Mouse (Mus musculus) MEL (cell line): ENCODE measurements around the gene Uhrf1bp1l.

Source experiments
- CTCF ChIP-seq, 3 experiments: IDR thresholded peaks in 2 of 3; conservative IDR thresholded peaks in 1 of 3; 2 replicates each; pipeline ENCODE4 v1.5.1; 2011 to 2012; ENCODE audit warnings: low read length in 3 of 3, low read depth in 2 of 3, mild to moderate bottlenecking in 2 of 3, improper control_type of control experiment in 1 of 3, inconsistent platforms in 1 of 3, mixed read lengths in 1 of 3, moderate library complexity in 1 of 3; ENCODE audit not compliant: control insufficient read depth in 1 of 3, insufficient read depth in 1 of 3, poor library complexity in 1 of 3, severe bottlenecking in 1 of 3
- GATA1 ChIP-seq: IDR thresholded peaks from 2 replicates; pipeline ENCODE4 v1.6.1; 2011; ENCODE audit warnings: low read depth, low read length, improper control_type of control experiment
- NELFE ChIP-seq: IDR thresholded peaks from 2 replicates; pipeline ENCODE4 v1.6.1; 2011; ENCODE audit warnings: low read depth, low read length, improper control_type of control experiment
- RCOR1 ChIP-seq: IDR thresholded peaks from 2 replicates; pipeline ENCODE4 v1.6.1; 2012; ENCODE audit warnings: low read depth, mild to moderate bottlenecking, inconsistent platforms, low read length, improper control_type of control experiment
- TAL1 ChIP-seq: IDR thresholded peaks from 2 replicates; pipeline ENCODE4 v1.6.1; 2012; ENCODE audit warnings: mild to moderate bottlenecking, inconsistent platforms, low read length, moderate library complexity, mixed read lengths
- TCF12 ChIP-seq: IDR thresholded peaks from 2 replicates; pipeline ENCODE4 v1.6.1; 2014; ENCODE audit warnings: low read depth, mild to moderate bottlenecking, inconsistent platforms, low read length, improper control_type of control experiment, moderate library complexity
- USF1 ChIP-seq: IDR thresholded peaks from 2 replicates; pipeline ENCODE4 v1.6.1; 2014; ENCODE audit warnings: low read depth, mild to moderate bottlenecking, inconsistent platforms, low read length, improper control_type of control experiment, moderate library complexity
- ZKSCAN1 ChIP-seq: IDR thresholded peaks from 2 replicates; pipeline ENCODE4 v1.6.1; 2012; ENCODE audit warnings: low read depth, mild to moderate bottlenecking, inconsistent platforms, low read length, improper control_type of control experiment, moderate library complexity
- ZMIZ1 ChIP-seq: IDR thresholded peaks from 2 replicates; pipeline ENCODE4 v1.6.1; 2012; ENCODE audit warnings: low read depth, mild to moderate bottlenecking, inconsistent platforms, low read length, improper control_type of control experiment, moderate library complexity

DNA sequence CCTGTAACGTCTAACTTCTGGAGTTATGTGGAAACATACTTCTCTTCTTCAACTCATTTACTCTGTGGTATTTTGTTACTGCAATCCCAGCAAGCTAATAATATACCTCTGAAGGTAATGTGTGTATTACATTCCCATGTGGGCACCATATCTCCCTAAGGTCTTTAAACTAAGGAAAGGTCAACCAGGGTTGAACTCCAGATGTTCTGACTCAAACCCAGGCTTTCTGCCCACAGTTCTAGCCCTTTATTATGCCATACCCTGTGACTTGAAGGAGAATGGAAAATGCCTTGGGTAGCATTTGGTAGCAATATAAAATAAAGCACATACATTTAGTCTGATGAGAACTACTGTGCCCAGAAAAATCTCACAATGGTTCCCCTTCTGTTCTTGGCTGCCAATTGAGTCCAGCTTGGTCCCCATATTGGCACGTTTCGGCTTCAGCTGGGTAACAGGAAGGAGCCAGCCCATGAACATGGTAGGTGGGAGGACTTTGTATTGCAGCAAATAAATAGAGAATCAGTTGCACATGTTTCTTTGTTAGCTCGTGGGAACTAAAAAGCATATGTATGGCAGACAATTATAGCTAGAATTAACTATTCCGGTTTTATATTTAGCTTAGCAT, 110.6 kb downstream of the Uhrf1bp1l start:
- TF ChIP-seq CTCF (IDR thresholded peaks at IDR 0.05 in 2 of 3, conservative IDR thresholded peaks at IDR 0.05 in 1 of 3; ENCODE audit: control insufficient read depth in 1 of 3, insufficient read depth in 1 of 3, low read depth in 2 of 3, low read length in 3 of 3, poor library complexity in 1 of 3, severe bottlenecking in 1 of 3) (no peak), TAL1 (no peak), ZMIZ1 (no peak), ZKSCAN1 (no peak), USF1 (no peak), TCF12 (no peak), NELFE (no peak), RCOR1 (no peak), GATA1 (no peak)
